Mouse (Mus musculus): ENCODE results near the gene Trpm4. TPM values are rescaled to one million over a fixed set of nuclear protein-coding genes. Genes with fewer than 3 reads are reported as not detected.
"Not testable (repeated sequence)": the region's sequence is repeated elsewhere in the genome, so short reads cannot be mapped to it uniquely, and the experiment has no call there.

Gene Trpm4
- total RNA-seq, 2 experiments from 2014 or later = 0.22 TPM; not detected in 1

GRCm38 (mm10) chr7:45263006-45263607 is 70.5 kb downstream of the Trpm4 start:
- ATAC-seq (replicated peaks; ENCODE audit: low FRiP score, low TSS enrichment, poor library complexity, severe bottlenecking) = no peak

- ATAC-seq (replicated peaks; ENCODE audit: low FRiP score, low TSS enrichment, poor library complexity, severe bottlenecking) = no peak
Measured at GRCm38 (mm10) chr7:45262266-45262665, 71.3 kb downstream of the Trpm4 start.

GRCm38 (mm10) chr7:45259281-45259680 is 74.3 kb downstream of the Trpm4 start:
- ATAC-seq (replicated peaks; ENCODE audit: low FRiP score, low TSS enrichment, poor library complexity, severe bottlenecking) = no peak

- ATAC-seq (replicated peaks; ENCODE audit: low FRiP score, low TSS enrichment, poor library complexity, severe bottlenecking) = no peak
Measured at GRCm38 (mm10) chr7:45257063-45257840, 76.3 kb downstream of the Trpm4 start.

- not testable (repeated sequence) for ATAC-seq (replicated peaks; ENCODE audit: low FRiP score, low TSS enrichment, poor library complexity, severe bottlenecking)
Measured at GRCm38 (mm10) chr7:45255822-45256221, 77.8 kb downstream of the Trpm4 start.

- ATAC-seq (replicated peaks; ENCODE audit: low FRiP score, low TSS enrichment, poor library complexity, severe bottlenecking) = no peak
Measured at GRCm38 (mm10) chr7:45253806-45254205, 79.8 kb downstream of the Trpm4 start.

Other genes with a start within 250 kb of the Trpm4 start
Only the 30 nearest of the 36 such genes appear.
- gene Gm45713, start 197.5 kb downstream of the Trpm4 start, total RNA-seq (2014; fragmentation: Nextera tagmentation) = not detected in 2 replicates
- 0.61 TPM in 1 of 2 replicates, not detected in the other for gene Gm45713, start 197.5 kb downstream of the Trpm4 start, total RNA-seq (2017)
- 35.8 and 48.2 TPM in 2 replicates for gene Flt3l, start 197.3 kb downstream of the Trpm4 start, total RNA-seq (2014; fragmentation: Nextera tagmentation)
- gene Flt3l, start 197.3 kb downstream of the Trpm4 start, total RNA-seq (2017) = 8.5 and 23.5 TPM in 2 replicates
- gene Pih1d1, start 179.5 kb downstream of the Trpm4 start, total RNA-seq (2014; fragmentation: Nextera tagmentation) = 135 and 148 TPM in 2 replicates
- 39.0 and 61.3 TPM in 2 replicates for gene Pih1d1, start 179.5 kb downstream of the Trpm4 start, total RNA-seq (2017)
- gene Aldh16a1, start 179.2 kb downstream of the Trpm4 start, total RNA-seq (2014; fragmentation: Nextera tagmentation) = 69.0 and 84.8 TPM in 2 replicates
- gene Aldh16a1, start 179.2 kb downstream of the Trpm4 start, total RNA-seq (2017) = 19.1 and 22.1 TPM in 2 replicates
- not detected in 2 replicates for gene Slc17a7, start 169.8 kb downstream of the Trpm4 start, total RNA-seq (2014; fragmentation: Nextera tagmentation)
- not detected in 2 replicates for gene Slc17a7, start 169.8 kb downstream of the Trpm4 start, total RNA-seq (2017)
- not detected in 2 replicates for gene Gfy, start 154.2 kb downstream of the Trpm4 start, total RNA-seq (2014; fragmentation: Nextera tagmentation)
- gene Gfy, start 154.2 kb downstream of the Trpm4 start, total RNA-seq (2017) = 1.9 TPM in 1 of 2 replicates, not detected in the other
- gene Pth2, start 152.8 kb downstream of the Trpm4 start, total RNA-seq (2014; fragmentation: Nextera tagmentation) = not detected in 2 replicates
- gene Pth2, start 152.8 kb downstream of the Trpm4 start, total RNA-seq (2017) = not detected in 2 replicates
- 0.89 and 2.0 TPM in 2 replicates for gene Ccdc155, start 128.9 kb downstream of the Trpm4 start, total RNA-seq (2014; fragmentation: Nextera tagmentation)
- 0.52 and 1.1 TPM in 2 replicates for gene Ccdc155, start 128.9 kb downstream of the Trpm4 start, total RNA-seq (2017)
- 32.2 and 40.5 TPM in 2 replicates for gene Dkkl1, start 121.6 kb downstream of the Trpm4 start, total RNA-seq (2014; fragmentation: Nextera tagmentation)
- 16.4 and 32.1 TPM in 2 replicates for gene Dkkl1, start 121.6 kb downstream of the Trpm4 start, total RNA-seq (2017)
- not detected in 2 replicates for gene Tead2, start 118.0 kb downstream of the Trpm4 start, total RNA-seq (2014; fragmentation: Nextera tagmentation)
- gene Tead2, start 118.0 kb downstream of the Trpm4 start, total RNA-seq (2017) = not detected in 2 replicates
- 83.5 and 91.4 TPM in 2 replicates for gene Cd37, start 94.7 kb downstream of the Trpm4 start, total RNA-seq (2014; fragmentation: Nextera tagmentation)
- 27.2 and 28.4 TPM in 2 replicates for gene Cd37, start 94.7 kb downstream of the Trpm4 start, total RNA-seq (2017)
- gene Slc6a16, start 92.7 kb downstream of the Trpm4 start, total RNA-seq (2014; fragmentation: Nextera tagmentation) = not detected in 2 replicates
- gene Slc6a16, start 92.7 kb downstream of the Trpm4 start, total RNA-seq (2017) = not detected in 2 replicates
- not detected in 2 replicates for gene Slc6a21, start 56.3 kb downstream of the Trpm4 start, total RNA-seq (2014; fragmentation: Nextera tagmentation)
- not detected in 2 replicates for gene Slc6a21, start 56.3 kb downstream of the Trpm4 start, total RNA-seq (2017)
- gene Hrc, start 1.5 kb upstream of the Trpm4 start, total RNA-seq (2014; fragmentation: Nextera tagmentation) = not detected in 2 replicates
- gene Hrc, start 1.5 kb upstream of the Trpm4 start, total RNA-seq (2017) = not detected in 2 replicates
- gene Ppfia3, start 33.2 kb upstream of the Trpm4 start, total RNA-seq (2014; fragmentation: Nextera tagmentation) = 0.42 TPM in 1 of 2 replicates, not detected in the other
- gene Ppfia3, start 33.2 kb upstream of the Trpm4 start, total RNA-seq (2017) = 0.80 TPM in 1 of 2 replicates, not detected in the other
- gene Lin7b, start 36.8 kb upstream of the Trpm4 start, total RNA-seq (2014; fragmentation: Nextera tagmentation) = 2.4 and 2.6 TPM in 2 replicates
- not detected in 2 replicates for gene Lin7b, start 36.8 kb upstream of the Trpm4 start, total RNA-seq (2017)
- 350 and 415 TPM in 2 replicates for gene Snrnp70, start 62.0 kb upstream of the Trpm4 start, total RNA-seq (2014; fragmentation: Nextera tagmentation)
- 478 and 585 TPM in 2 replicates for gene Snrnp70, start 62.0 kb upstream of the Trpm4 start, total RNA-seq (2017)
- gene Kcna7, start 71.9 kb upstream of the Trpm4 start, total RNA-seq (2014; fragmentation: Nextera tagmentation) = not detected in 2 replicates
- not detected in 2 replicates for gene Kcna7, start 71.9 kb upstream of the Trpm4 start, total RNA-seq (2017)
- gene Ntf5, start 79.9 kb upstream of the Trpm4 start, total RNA-seq (2014; fragmentation: Nextera tagmentation) = not detected in 2 replicates
- gene Ntf5, start 79.9 kb upstream of the Trpm4 start, total RNA-seq (2017) = not detected in 2 replicates
- gene Lhb, start 87.0 kb upstream of the Trpm4 start, total RNA-seq (2014; fragmentation: Nextera tagmentation) = not detected in 2 replicates
- not detected in 2 replicates for gene Lhb, start 87.0 kb upstream of the Trpm4 start, total RNA-seq (2017)
- 5.9 and 6.2 TPM in 2 replicates for gene Gys1, start 101.1 kb upstream of the Trpm4 start, total RNA-seq (2014; fragmentation: Nextera tagmentation)
- gene Gys1, start 101.1 kb upstream of the Trpm4 start, total RNA-seq (2017) = 3.4 and 4.6 TPM in 2 replicates
- 171 and 179 TPM in 2 replicates for gene Ruvbl2, start 104.3 kb upstream of the Trpm4 start, total RNA-seq (2014; fragmentation: Nextera tagmentation)
- gene Ruvbl2, start 104.3 kb upstream of the Trpm4 start, total RNA-seq (2017) = 185 and 236 TPM in 2 replicates
- gene Ftl1, start 126.1 kb upstream of the Trpm4 start, total RNA-seq (2014; fragmentation: Nextera tagmentation) = 1,148 and 1,512 TPM in 2 replicates
- gene Ftl1, start 126.1 kb upstream of the Trpm4 start, total RNA-seq (2017) = 490 and 578 TPM in 2 replicates
- gene Bax, start 133.1 kb upstream of the Trpm4 start, total RNA-seq (2014; fragmentation: Nextera tagmentation) = 60.7 and 75.9 TPM in 2 replicates
- gene Bax, start 133.1 kb upstream of the Trpm4 start, total RNA-seq (2017) = 38.8 and 40.8 TPM in 2 replicates
- gene Tulp2, start 148.1 kb upstream of the Trpm4 start, total RNA-seq (2014; fragmentation: Nextera tagmentation) = 0.42 TPM in 1 of 2 replicates, not detected in the other
- 0.19 TPM in 1 of 2 replicates, not detected in the other for gene Tulp2, start 148.1 kb upstream of the Trpm4 start, total RNA-seq (2017)
- gene Gm45808, start 153.0 kb upstream of the Trpm4 start, total RNA-seq (2014; fragmentation: Nextera tagmentation) = not detected in 2 replicates
- gene Gm45808, start 153.0 kb upstream of the Trpm4 start, total RNA-seq (2017) = not detected in 2 replicates
- gene Dhdh, start 155.0 kb upstream of the Trpm4 start, total RNA-seq (2014; fragmentation: Nextera tagmentation) = 1.9 and 2.5 TPM in 2 replicates
- gene Dhdh, start 155.0 kb upstream of the Trpm4 start, total RNA-seq (2017) = 1.8 and 3.5 TPM in 2 replicates
- 100 and 140 TPM in 2 replicates for gene Nucb1, start 176.6 kb upstream of the Trpm4 start, total RNA-seq (2014; fragmentation: Nextera tagmentation)
- 285 and 323 TPM in 2 replicates for gene Nucb1, start 176.6 kb upstream of the Trpm4 start, total RNA-seq (2017)
- gene Ppp1r15a, start 192.5 kb upstream of the Trpm4 start, total RNA-seq (2014; fragmentation: Nextera tagmentation) = 35.5 and 79.3 TPM in 2 replicates
- 161 and 186 TPM in 2 replicates for gene Ppp1r15a, start 192.5 kb upstream of the Trpm4 start, total RNA-seq (2017)
- 0.27 TPM in 1 of 2 replicates, not detected in the other for gene Plekha4, start 192.6 kb upstream of the Trpm4 start, total RNA-seq (2014; fragmentation: Nextera tagmentation)
- not detected in 2 replicates for gene Plekha4, start 192.6 kb upstream of the Trpm4 start, total RNA-seq (2017)